Mouse (Mus musculus): ENCODE measurements around the gene Gimap7.

GRCm38 (mm10) chr6:48685694-48686665 is 32.4 kb upstream of the Gimap7 start:
- TF ChIP-seq POLR2A (IDR thresholded peaks at IDR 0.05; ENCODE audit: insufficient read depth, low read length) (no peak), CTCF (IDR thresholded peaks at IDR 0.05; ENCODE audit: low read depth, low read length) (no peak), EP300 (IDR thresholded peaks at IDR 0.05; ENCODE audit: insufficient read depth, low read depth, low read length) (no peak)
